Mouse (Mus musculus) liver, embryonic 15.5 days (tissue): ENCODE measurements at regions not wholly inside any gene's neighbourhood (a gene's known extent, or its start where the extent isn't known, plus 50 kb on each side); places are given as distances from the start of the nearest gene placed in this dataset.

Experiments used
- ATAC-seq: fragments of 200-750 bp; cut with Nextera tagmentation; 2 replicates; pipeline ENCODE4 v1.8.0; 2017; ENCODE audit warnings: moderate number of reproducible peaks, mild to moderate bottlenecking, moderate library complexity; ENCODE audit not compliant: insufficient read depth
- H3K27ac ChIP-seq: fragments of 300-500 bp; sonication (generic); replicated peaks from 2 replicates; pipeline ENCODE4 v1.5.1; 2015; ENCODE audit warnings: mild to moderate bottlenecking, inconsistent platforms
- H3K27me3 ChIP-seq: fragments of 300-500 bp; sonication (generic); 2 replicates; pipeline ENCODE4 v1.6.1; 2015; ENCODE audit warnings: mild to moderate bottlenecking, inconsistent platforms
- H3K36me3 ChIP-seq: fragments of 300-500 bp; sonication (generic); replicated peaks from 2 replicates; pipeline ENCODE4 v1.6.1; 2015; ENCODE audit warnings: moderate library complexity, mild to moderate bottlenecking, inconsistent platforms
- H3K4me1 ChIP-seq: fragments of 300-500 bp; sonication (generic); replicated peaks from 2 replicates; pipeline ENCODE4 v1.6.1; 2015; ENCODE audit warnings: inconsistent platforms
- H3K4me2 ChIP-seq: fragments of 300-500 bp; sonication (generic); 2 replicates; pipeline ENCODE4 v1.6.1; 2015; ENCODE audit warnings: moderate library complexity, mild to moderate bottlenecking, inconsistent platforms
- H3K4me3 ChIP-seq: fragments of 300-500 bp; sonication (generic); replicated peaks from 2 replicates; pipeline ENCODE4 v1.5.1; 2015; ENCODE audit warnings: mild to moderate bottlenecking, inconsistent platforms
- H3K9ac ChIP-seq: fragments of 300-500 bp; sonication (generic); 2 replicates; pipeline ENCODE4 v1.6.1; 2015; ENCODE audit warnings: moderate library complexity, mild to moderate bottlenecking, inconsistent platforms
- H3K9me3 ChIP-seq: fragments of 300-500 bp; sonication (generic); replicated peaks from 2 replicates; pipeline ENCODE4 v1.6.1; 2016; ENCODE audit warnings: inconsistent platforms
- WGBS: fragments of 180-500 bp; shearing (Covaris S2); methylation state at CpG from one replicate; pipeline ENCODE4 v1.1.7; 2015; ENCODE audit warnings: mixed read lengths; ENCODE audit not compliant: insufficient replicate concordance; 5-methylcytosine and 5-hydroxymethylcytosine counted together

DNA sequence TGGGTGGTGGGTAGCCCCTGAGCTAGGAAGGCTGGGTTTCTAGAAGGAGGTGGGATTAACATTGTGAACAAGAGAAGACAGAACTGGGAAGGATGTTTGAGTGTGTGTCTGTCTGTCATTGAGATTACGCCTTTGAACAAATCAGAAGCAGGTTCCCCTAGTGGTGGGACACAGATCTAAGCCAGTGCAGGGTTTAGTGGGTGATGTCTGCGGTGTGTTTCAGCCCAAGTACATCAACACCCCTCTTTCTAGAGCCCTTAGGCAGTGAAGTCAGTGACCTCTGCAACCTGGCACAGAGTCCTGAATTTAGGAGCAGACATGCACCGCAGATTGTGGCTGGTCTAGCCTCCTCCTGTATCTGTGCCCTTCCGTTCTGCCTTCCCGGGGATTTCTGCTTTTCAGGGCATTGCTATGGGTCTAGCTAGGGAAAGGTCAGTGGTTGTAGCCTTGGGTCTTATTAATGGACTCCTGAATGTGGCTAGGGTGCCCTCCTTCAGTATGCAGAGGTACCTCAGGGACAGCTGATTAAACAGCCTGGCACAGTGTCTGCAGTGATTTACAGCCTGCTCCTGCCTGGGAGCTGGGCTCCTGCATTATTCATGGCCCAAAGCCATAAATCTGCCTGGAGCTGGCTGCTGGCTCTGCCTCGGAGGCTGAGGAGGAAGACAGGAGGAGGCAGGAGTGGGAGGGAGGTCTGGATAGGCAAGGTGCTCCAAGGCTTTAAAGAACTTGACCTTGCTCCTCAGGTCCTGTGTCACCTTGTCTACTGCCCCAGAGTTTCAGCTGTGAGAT, 264.3 kb downstream of the Dysf start:
- no peak for ATAC-seq
- Histone ChIP-seq H3K9me3 (no peaks in the 10 kb centered on the region), H3K27me3 (no peaks in the 10 kb centered on the region), H3K9ac (no peak overlapping the region), H3K27ac (no peak overlapping the region), H3K4me3 (no peak overlapping the region), H3K4me2 (no peak overlapping the region), H3K36me3 (no peaks in the 10 kb centered on the region), H3K4me1 (no peaks in the 10 kb centered on the region)
- 54% methylated on average over 6 of the region's 6 CpGs for WGBS

DNA sequence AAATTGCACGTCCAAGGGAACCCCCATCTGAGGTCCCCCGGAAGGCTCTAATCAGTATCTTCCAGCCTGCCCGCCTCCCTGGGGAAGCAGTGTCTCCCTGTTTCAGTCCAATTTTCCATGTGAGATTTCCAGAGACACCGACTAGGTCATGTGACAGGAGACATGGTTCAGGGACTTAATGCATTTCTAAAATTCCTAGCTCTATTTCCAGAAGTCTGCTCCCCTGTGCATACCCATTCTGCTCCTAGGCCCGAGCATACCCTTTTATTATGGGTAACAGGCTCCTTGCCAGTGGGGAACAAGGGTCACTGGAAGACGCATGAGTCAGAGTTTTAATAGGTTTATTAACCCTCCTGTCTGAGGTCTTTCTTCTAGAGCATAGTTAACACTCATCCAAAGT, 263.6 kb downstream of the Dysf start:
- WGBS = 68% methylated on average over 6 of the region's 6 CpGs
- H3K4me2 ChIP-seq = no peak overlapping the region

DNA sequence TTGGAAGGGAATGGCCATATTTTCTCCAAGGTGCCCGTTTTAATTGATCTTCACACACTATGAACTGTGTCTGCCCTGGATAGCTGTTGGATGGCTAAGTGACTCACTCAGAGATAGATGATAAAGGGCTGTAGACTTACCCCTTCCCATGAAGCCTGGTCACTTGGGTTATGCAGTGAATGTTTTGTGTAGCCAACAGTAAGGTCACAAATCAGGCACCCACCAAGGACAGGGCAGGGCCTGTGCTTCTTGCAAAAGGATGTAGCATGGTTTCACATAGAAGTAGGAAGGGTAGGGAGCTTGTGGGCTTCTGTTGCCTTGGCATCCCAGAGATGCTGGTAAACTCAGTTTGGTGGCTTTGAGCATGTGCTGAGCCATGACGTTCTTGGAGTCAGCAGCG, 263.1 kb downstream of the Dysf start:
- no peak overlapping the region for H3K9ac ChIP-seq
- no peak for ATAC-seq
- H3K4me1 ChIP-seq = no peaks in the 10 kb centered on the region
- no peaks in the 10 kb centered on the region for H3K36me3 ChIP-seq
- H3K27ac ChIP-seq = no peak overlapping the region
- no peak overlapping the region for H3K4me2 ChIP-seq
- no peaks in the 10 kb centered on the region for H3K27me3 ChIP-seq
- no peaks in the 10 kb centered on the region for H3K9me3 ChIP-seq
- no peak overlapping the region for H3K4me3 ChIP-seq
- 59% methylated on average over 3 of the region's 3 CpGs for WGBS

More for the DNA sequence above, 263.6 kb downstream of the Dysf start:
- Histone ChIP-seq H3K9me3 (no peaks in the 10 kb centered on the region), H3K27ac (no peak overlapping the region), H3K9ac (no peak overlapping the region), H3K4me3 (no peak overlapping the region), H3K27me3 (no peaks in the 10 kb centered on the region), H3K4me1 (no peaks in the 10 kb centered on the region), H3K36me3 (no peaks in the 10 kb centered on the region)
- no peak for ATAC-seq

DNA sequence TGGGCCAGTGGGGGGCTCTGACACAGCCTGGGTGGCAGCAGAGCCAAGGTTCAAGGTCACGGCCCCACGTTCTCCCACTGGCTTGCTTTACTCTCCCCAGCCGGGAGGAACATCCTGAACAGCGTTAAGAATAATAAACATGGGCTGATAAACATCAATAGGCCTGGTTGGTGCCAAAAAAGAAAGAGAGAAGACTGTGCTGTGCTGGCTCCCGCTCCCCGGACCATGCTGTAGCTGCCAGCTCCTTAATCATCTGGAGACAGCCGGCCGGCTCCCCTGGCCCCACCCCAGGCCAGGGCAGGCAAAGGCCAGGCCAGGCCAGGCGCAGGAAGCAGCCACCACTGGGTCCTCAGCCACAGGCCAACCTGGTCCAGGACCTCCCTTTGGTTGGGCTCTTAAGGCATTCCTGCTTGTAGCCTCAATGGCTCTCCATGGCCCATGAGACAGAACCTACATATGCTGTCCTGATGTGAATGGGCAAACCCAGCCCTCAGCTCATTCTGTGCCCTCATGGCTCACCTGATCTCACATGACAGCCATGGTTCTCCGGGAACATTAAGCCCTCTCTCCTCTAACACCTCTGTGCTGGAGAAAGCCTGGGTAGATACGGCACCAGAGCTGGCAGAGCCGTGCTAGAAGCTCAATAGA, 262.3 kb downstream of the Dysf start:
- H3K36me3 ChIP-seq = no peaks in the 10 kb centered on the region
- no peak overlapping the region for H3K9ac ChIP-seq
- no peak for ATAC-seq
- 29% methylated on average over 12 of the region's 12 CpGs for WGBS
- H3K4me1 ChIP-seq = no peaks in the 10 kb centered on the region
- no peak overlapping the region for H3K27ac ChIP-seq
- H3K9me3 ChIP-seq = no peaks in the 10 kb centered on the region
- no peak overlapping the region for H3K4me3 ChIP-seq
- no peak overlapping the region for H3K4me2 ChIP-seq
- H3K27me3 ChIP-seq = no peaks in the 10 kb centered on the region

DNA sequence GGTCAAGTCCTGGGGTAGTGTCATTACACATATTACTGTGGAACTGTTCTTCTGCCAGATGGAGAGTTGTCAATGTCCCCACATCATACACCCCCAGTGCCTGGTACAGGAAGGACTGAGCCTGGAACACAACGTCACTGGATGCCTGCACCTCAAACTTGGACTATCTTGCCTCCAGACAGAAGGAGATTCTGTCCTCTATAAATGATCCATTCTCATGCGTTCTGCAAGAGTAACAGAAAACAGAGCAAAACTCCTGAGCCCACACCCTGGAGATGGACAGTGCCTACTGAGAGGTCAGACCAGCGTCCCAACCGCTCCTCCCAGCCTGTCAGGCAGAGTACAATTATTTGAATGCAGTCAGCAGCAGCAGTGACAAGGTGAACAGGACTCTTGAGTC, 261.1 kb downstream of the Dysf start:
- no peaks in the 10 kb centered on the region for H3K9me3 ChIP-seq
- no peak overlapping the region for H3K4me2 ChIP-seq
- 65% methylated on average over 4 of the region's 4 CpGs for WGBS
- no peaks in the 10 kb centered on the region for H3K4me1 ChIP-seq
- H3K27me3 ChIP-seq = no peaks in the 10 kb centered on the region
- ATAC-seq = no peak
- H3K9ac ChIP-seq = no peak overlapping the region
- no peak overlapping the region for H3K27ac ChIP-seq
- H3K36me3 ChIP-seq = no peaks in the 10 kb centered on the region
- H3K4me3 ChIP-seq = no peak overlapping the region

DNA sequence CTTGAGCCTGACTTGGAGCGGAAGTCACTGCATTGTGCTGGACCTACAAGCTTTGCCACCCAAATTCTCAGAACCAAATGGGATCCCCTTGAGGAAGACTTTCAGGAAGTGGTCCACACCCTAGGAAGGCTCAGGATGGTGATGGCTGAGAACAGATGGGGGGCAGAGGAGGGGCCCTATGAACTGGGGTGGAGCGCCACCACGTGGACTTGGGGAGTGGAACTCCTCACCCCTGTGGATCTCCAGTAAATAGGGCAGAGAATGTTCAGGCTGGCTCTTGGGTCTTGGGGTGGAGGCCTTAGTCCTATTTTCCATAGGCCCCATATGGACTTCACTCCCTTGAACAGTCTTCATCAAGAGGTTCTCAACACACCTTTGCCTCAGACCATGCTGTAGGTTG, 260.6 kb downstream of the Dysf start:
- no peak for ATAC-seq
- WGBS = 58% methylated on average over 3 of the region's 3 CpGs
- no peaks in the 10 kb centered on the region for H3K36me3 ChIP-seq
- no peaks in the 10 kb centered on the region for H3K9me3 ChIP-seq
- H3K4me2 ChIP-seq = no peak overlapping the region
- no peaks in the 10 kb centered on the region for H3K27me3 ChIP-seq
- no peak overlapping the region for H3K4me3 ChIP-seq
- H3K9ac ChIP-seq = no peak overlapping the region
- H3K4me1 ChIP-seq = no peaks in the 10 kb centered on the region
- no peak overlapping the region for H3K27ac ChIP-seq

DNA sequence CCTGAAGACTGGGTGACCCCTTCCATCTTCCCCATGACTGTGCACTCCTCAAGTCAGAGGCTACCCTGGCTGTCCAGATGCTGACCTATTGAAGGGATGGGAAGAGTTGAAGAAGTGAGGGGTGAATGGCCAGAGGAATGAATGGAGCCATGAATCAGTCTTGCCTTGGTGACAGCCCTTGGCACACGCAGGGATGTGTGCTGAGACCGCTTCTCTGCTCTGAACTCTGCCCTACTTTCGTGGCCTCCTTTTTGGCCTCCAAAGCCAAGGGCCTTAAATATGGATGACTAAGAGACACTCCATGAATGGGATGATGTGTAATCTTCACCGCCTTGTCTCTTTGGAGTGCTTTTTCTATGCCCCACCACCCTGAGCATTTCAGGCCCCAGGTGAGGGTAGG, 259.7 kb downstream of the Dysf start:
- 78% methylated on average over 4 of the region's 4 CpGs for WGBS
- Histone ChIP-seq H3K4me1 (no peaks in the 10 kb centered on the region), H3K9ac (no peak overlapping the region), H3K27me3 (no peaks in the 10 kb centered on the region), H3K9me3 (no peaks in the 10 kb centered on the region), H3K4me3 (no peak overlapping the region), H3K27ac (no peak overlapping the region), H3K4me2 (no peak overlapping the region), H3K36me3 (no peaks in the 10 kb centered on the region)
- no peak for ATAC-seq

DNA sequence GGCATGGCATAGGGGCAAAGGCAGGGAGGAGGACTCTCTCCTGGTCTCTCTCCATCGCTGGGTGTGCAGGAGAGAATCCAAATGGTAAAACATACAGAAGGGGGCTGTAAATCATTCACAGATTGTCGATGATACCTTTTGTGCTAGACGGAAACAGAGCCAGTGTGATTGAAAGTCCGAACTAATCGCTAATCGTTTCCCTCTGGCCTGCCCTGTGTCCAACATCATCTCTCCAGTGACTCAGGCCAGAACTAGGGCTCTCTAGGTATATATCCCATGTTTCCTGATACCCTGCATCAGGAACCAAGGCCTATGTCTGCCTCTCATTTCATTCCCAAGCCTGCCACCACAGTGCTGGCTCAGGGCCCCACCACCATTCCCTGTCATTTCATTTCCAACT, 259.1 kb downstream of the Dysf start:
- no peaks in the 10 kb centered on the region for H3K27me3 ChIP-seq
- WGBS = 63% methylated on average over 6 of the region's 6 CpGs
- no peak overlapping the region for H3K4me3 ChIP-seq
- no peak overlapping the region for H3K9ac ChIP-seq
- no peak overlapping the region for H3K4me2 ChIP-seq
- H3K36me3 ChIP-seq = no peaks in the 10 kb centered on the region
- no peak overlapping the region for H3K27ac ChIP-seq
- H3K4me1 ChIP-seq = no peaks in the 10 kb centered on the region
- no peak for ATAC-seq
- H3K9me3 ChIP-seq = no peaks in the 10 kb centered on the region

DNA sequence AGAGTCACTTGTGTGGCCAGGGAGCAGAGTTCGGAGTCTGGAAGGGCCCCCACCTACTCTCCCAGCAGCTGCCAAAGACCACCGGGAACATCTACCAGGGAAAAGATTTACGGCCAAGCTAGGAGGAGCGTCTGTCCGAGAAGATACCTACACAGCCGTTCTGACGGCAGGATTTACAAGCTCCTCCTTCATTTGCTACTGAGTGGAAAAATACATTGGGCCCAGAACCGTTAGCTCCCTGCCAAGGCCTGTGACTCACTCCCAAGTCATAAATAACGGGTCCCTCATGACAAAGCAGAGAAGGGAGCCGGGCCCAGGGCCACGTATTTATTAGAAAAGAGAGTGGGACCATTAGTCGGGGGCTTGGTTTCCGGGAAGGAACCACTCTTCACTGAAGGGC, 258.3 kb downstream of the Dysf start:
- H3K4me1 ChIP-seq = no peaks in the 10 kb centered on the region
- H3K4me3 ChIP-seq = no peak overlapping the region
- H3K36me3 ChIP-seq = no peaks in the 10 kb centered on the region
- no peak overlapping the region for H3K4me2 ChIP-seq
- no peaks in the 10 kb centered on the region for H3K27me3 ChIP-seq
- H3K9me3 ChIP-seq = no peaks in the 10 kb centered on the region
- no peak for ATAC-seq
- 36% methylated on average over 13 of the region's 13 CpGs for WGBS
- H3K9ac ChIP-seq = no peak overlapping the region
- H3K27ac ChIP-seq = no peak overlapping the region

DNA sequence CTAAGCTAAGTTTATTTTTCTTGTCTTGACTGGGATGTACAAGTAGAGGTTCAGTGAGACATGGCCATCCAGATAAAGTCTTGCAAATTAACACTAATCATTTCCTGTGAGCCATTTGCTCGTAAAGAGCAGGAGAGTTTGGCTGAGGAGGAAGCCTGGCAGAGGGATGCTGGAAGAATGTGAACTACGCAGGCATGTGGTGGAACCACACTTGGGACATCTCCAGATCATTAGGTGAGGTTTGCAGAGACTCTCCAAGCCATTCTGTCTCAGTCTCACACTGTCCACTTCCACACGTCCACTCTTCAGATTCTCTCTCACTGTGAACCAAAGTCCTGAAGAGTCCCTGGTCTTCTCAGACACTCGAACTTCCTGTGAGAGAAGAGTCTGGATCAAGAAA, 256.3 kb downstream of the Dysf start:
- no peaks in the 10 kb centered on the region for H3K4me1 ChIP-seq
- no peaks in the 10 kb centered on the region for H3K27me3 ChIP-seq
- H3K4me2 ChIP-seq = no peak overlapping the region
- ATAC-seq = no peak
- H3K36me3 ChIP-seq = no peaks in the 10 kb centered on the region
- H3K4me3 ChIP-seq = no peak overlapping the region
- no peak overlapping the region for H3K27ac ChIP-seq
- 52% methylated on average over 4 of the region's 4 CpGs for WGBS
- H3K9me3 ChIP-seq = no peaks in the 10 kb centered on the region
- no peak overlapping the region for H3K9ac ChIP-seq

DNA sequence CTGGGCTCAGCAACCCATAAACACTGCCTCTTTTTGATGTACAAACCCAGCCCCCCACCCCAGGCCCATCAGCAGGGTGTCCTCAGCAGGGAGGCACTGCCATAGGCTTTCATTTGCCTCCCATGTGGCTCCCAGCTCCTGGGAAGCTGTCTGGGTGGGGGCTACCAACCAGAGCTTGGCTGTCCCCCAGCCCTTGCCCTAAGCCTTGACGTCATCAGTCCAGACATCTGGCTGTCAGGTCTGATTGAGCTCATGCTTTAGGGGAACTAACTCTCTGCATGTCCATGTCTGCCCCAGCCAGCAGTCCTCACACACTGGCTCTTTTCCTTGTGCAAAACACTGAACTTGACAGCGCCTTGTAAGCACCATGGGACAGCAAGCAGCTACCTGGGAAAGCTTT, 255.3 kb downstream of the Dysf start:
- WGBS = 35% methylated on average over 2 of the region's 2 CpGs
- no peak overlapping the region for H3K4me3 ChIP-seq
- H3K27me3 ChIP-seq = no peaks in the 10 kb centered on the region
- no peak overlapping the region for H3K27ac ChIP-seq
- H3K36me3 ChIP-seq = no peaks in the 10 kb centered on the region
- ATAC-seq = no peak
- H3K4me1 ChIP-seq = no peaks in the 10 kb centered on the region
- no peak overlapping the region for H3K4me2 ChIP-seq
- no peak overlapping the region for H3K9ac ChIP-seq
- H3K9me3 ChIP-seq = no peaks in the 10 kb centered on the region

DNA sequence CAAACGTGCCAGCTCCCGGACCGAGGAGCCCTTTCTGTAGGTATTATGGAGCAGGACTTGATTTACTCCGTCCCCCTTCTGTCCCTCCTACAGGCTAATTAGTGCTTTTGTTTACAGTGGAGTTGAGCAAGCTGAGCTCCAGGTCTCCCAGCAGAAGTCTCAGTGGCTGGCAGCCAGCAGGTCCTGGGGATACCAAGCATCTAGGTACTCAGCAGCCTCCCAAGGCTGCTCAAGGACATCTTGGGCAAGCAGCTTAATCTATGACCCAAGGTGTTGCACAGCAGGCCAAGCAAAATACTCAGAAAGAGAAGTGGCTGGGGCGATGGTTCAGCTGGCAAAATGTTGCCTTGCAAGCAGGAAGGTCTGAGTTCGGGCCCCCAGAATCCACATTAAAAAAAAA, 254.4 kb downstream of the Dysf start:
- Histone ChIP-seq H3K36me3 (no peaks in the 10 kb centered on the region), H3K9ac (no peak overlapping the region), H3K4me2 (no peak overlapping the region), H3K4me3 (no peak overlapping the region), H3K27ac (no peak overlapping the region), H3K27me3 (no peaks in the 10 kb centered on the region), H3K4me1 (no peaks in the 10 kb centered on the region), H3K9me3 (no peaks in the 10 kb centered on the region)
- 26% methylated on average over 6 of the region's 6 CpGs for WGBS
- no peak for ATAC-seq
